Mouse (Mus musculus): ENCODE data around the gene Knop1.

- TF ChIP-seq CTCF (IDR thresholded peaks at IDR 0.05; ENCODE audit: control insufficient read depth, insufficient read depth, insufficient replicate concordance, low read depth, low read length) = no peak
- no peak for TF ChIP-seq POLR2A (IDR thresholded peaks at IDR 0.05; ENCODE audit: control insufficient read depth, low read depth, low read length)
These were observed 13.1 kb downstream of the Knop1 start for GRCm38 (mm10) chr7:118842938-118843337.

Data from testis, adult 2 months (tissue).